Mouse (Mus musculus): ENCODE data around the gene Flt1. TPM values are rescaled to one million over a fixed set of nuclear protein-coding genes. Genes with fewer than 3 reads are reported as not detected.

The Flt1 gene
- polyA plus RNA-seq, 1 experiment from 2014 or later = 5.8 TPM

DNA sequence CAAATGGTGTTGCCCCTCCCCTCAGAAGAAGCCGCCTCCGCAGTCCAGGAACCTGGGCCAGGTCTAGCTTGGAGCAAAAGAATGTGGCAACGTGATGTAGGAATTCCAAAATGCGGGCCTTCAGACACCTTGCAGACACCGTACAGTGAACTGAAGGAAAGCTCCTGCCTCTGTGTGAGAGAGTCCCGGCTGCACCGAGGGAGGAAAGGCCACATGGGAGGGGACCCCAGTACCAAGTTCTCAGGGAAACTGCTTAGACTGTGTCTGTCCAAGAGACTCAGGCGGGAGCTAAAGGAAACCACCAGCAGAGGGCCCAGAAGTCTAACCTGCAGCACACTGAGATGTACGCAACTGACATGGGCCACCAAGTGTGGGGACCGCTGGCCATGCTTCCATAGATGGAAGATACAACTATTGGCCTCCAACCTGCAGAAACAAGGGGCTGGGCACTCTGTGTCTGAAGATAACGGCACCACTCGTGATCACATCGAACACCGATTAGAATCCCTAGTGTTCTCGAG is 9.1 kb downstream of the Flt1 start:
- Histone ChIP-seq H3K4me2 (replicated peaks; ENCODE audit: low read depth) (no peak overlapping the region), H3K27ac (ENCODE audit: low read depth, low read length) (no peak overlapping the region), H3K4me1 (replicated peaks; ENCODE audit: control insufficient read depth, insufficient read depth, low read length) (no peaks in the 10 kb centered on the region), H3K9ac (ENCODE audit: low read depth, low read length) (no peak overlapping the region), H3K36me3 (ENCODE audit: control insufficient read depth, insufficient read depth) (no peaks in the 10 kb centered on the region), H3K27me3 (replicated peaks; ENCODE audit: control insufficient read depth, insufficient read depth, low read length) (0 out of 2 replicates have a peak, but pooled peaks cover 6% of the 10 kb centered on the region), H3K4me3 (ENCODE audit: low read depth, low read length) (no peak overlapping the region), H3K9me3 (ENCODE audit: control insufficient read depth) (no peaks in the 10 kb centered on the region)
- TF ChIP-seq CTCF (IDR thresholded peaks at IDR 0.05; ENCODE audit: low read depth) = peak; percentile 44
- ATAC-seq = no peak
- WGBS = 76% methylated on average over 15 of the region's 15 CpGs

GRCm38 (mm10) chr5:147716276-147716675 is 9.5 kb downstream of the Flt1 start:
- Histone ChIP-seq H3K27ac (ENCODE audit: low read depth, low read length) (no peak overlapping the region), H3K4me1 (replicated peaks; ENCODE audit: control insufficient read depth, insufficient read depth, low read length) (no peaks in the 10 kb centered on the region), H3K36me3 (ENCODE audit: control insufficient read depth, insufficient read depth) (no peaks in the 10 kb centered on the region), H3K4me3 (ENCODE audit: low read depth, low read length) (no peak overlapping the region), H3K4me2 (replicated peaks; ENCODE audit: low read depth) (no peak overlapping the region), H3K9ac (ENCODE audit: low read depth, low read length) (no peak overlapping the region), H3K9me3 (ENCODE audit: control insufficient read depth) (no peaks in the 10 kb centered on the region), H3K27me3 (replicated peaks; ENCODE audit: control insufficient read depth, insufficient read depth, low read length) (0 out of 2 replicates have a peak, but pooled peaks cover 6% of the 10 kb centered on the region)
- ATAC-seq = no peak
- WGBS = 83% methylated on average over 9 of the region's 9 CpGs
- no peak for TF ChIP-seq CTCF (IDR thresholded peaks at IDR 0.05; ENCODE audit: low read depth)

DNA sequence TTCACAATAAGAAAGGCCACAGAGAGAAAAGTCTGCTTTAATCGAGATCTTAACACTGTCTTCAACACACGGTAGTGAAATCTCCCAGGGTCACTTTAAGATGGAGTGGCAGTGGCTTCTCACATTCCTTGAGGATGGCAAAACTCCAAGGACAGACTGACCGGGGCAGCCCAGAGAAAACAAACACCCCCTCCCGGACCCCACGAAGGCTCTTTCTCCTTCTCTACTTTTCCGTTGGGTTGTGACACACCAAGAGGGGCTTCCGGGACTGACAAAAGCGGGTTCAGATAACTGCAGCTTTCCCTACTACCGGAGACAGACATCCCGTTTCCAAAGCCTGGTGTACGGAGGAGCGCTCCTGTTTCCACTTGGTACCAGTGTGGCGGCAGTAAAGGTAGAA is 10.4 kb downstream of the Flt1 start:
- no peaks in the 10 kb centered on the region for H3K4me1 ChIP-seq (replicated peaks; ENCODE audit: control insufficient read depth, insufficient read depth, low read length)
- ATAC-seq = no peak
- H3K9me3 ChIP-seq (ENCODE audit: control insufficient read depth) = no peaks in the 10 kb centered on the region
- 0 out of 2 replicates have a peak, but pooled peaks cover 3% of the 10 kb centered on the region for H3K27me3 ChIP-seq (replicated peaks; ENCODE audit: control insufficient read depth, insufficient read depth, low read length)
- no peak overlapping the region for H3K4me3 ChIP-seq (ENCODE audit: low read depth, low read length)
- H3K9ac ChIP-seq (ENCODE audit: low read depth, low read length) = no peak overlapping the region
- no peak overlapping the region for H3K4me2 ChIP-seq (replicated peaks; ENCODE audit: low read depth)
- H3K36me3 ChIP-seq (ENCODE audit: control insufficient read depth, insufficient read depth) = no peaks in the 10 kb centered on the region
- no peak for TF ChIP-seq CTCF (IDR thresholded peaks at IDR 0.05; ENCODE audit: low read depth)
- 71% methylated on average over 13 of the region's 13 CpGs for WGBS
- H3K27ac ChIP-seq (ENCODE audit: low read depth, low read length) = no peak overlapping the region

DNA sequence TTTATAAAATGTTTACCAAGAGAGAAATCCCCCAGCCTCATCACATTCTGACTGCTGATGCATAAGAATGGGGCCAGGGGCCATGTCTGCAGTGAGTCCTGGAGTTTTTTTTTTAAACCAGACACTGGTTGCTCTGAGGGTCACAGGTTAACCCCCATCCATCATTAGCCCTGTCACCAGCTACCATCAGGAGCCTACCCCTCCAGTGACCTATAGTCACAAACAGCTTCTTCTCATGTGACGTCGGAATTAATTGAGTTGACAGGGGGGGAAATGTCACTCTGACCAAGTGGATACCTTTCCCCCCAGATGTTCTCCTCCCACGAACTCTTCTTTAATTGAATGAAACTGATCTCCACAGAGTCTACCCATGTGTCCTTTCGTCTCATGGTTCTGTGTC is 17.3 kb downstream of the Flt1 start:
- Histone ChIP-seq H3K4me3 (ENCODE audit: low read depth, low read length) (no peak overlapping the region), H3K4me2 (replicated peaks; ENCODE audit: low read depth) (no peak overlapping the region), H3K27me3 (replicated peaks; ENCODE audit: control insufficient read depth, insufficient read depth, low read length) (no peaks in the 10 kb centered on the region), H3K36me3 (ENCODE audit: control insufficient read depth, insufficient read depth) (no peaks in the 10 kb centered on the region), H3K27ac (ENCODE audit: low read depth, low read length) (no peak overlapping the region), H3K9me3 (ENCODE audit: control insufficient read depth) (no peaks in the 10 kb centered on the region), H3K4me1 (replicated peaks; ENCODE audit: control insufficient read depth, insufficient read depth, low read length) (no peaks in the 10 kb centered on the region), H3K9ac (ENCODE audit: low read depth, low read length) (no peak overlapping the region)
- WGBS = 43% methylated on average over 4 of the region's 4 CpGs
- TF ChIP-seq CTCF (IDR thresholded peaks at IDR 0.05; ENCODE audit: low read depth) = no peak
- no peak for ATAC-seq

DNA sequence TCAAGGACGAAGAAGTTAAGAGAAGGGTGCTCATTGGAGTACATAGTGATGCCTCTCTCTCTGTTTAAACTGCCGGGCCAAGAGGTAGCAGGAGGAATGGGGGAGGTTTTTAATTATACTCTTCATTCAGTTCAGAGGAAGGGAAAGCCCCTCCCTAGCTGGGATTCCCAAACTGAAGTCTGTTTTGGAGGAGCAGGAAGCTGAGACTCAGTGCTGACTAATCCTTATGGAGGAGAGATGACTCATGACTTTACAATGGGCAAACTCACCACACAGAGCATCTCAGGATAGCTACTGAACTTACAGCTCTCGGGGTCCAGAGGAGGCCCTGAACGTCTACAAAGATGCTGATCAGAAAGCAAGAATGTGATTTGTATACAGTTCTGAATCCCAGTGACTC is 18.3 kb downstream of the Flt1 start:
- H3K27me3 ChIP-seq (replicated peaks; ENCODE audit: control insufficient read depth, insufficient read depth, low read length) = no peaks in the 10 kb centered on the region
- no peaks in the 10 kb centered on the region for H3K9me3 ChIP-seq (ENCODE audit: control insufficient read depth)
- 47% methylated on average over 4 of the region's 4 CpGs for WGBS
- H3K36me3 ChIP-seq (ENCODE audit: control insufficient read depth, insufficient read depth) = no peaks in the 10 kb centered on the region
- TF ChIP-seq CTCF (IDR thresholded peaks at IDR 0.05; ENCODE audit: low read depth) = no peak
- no peak overlapping the region for H3K9ac ChIP-seq (ENCODE audit: low read depth, low read length)
- no peaks in the 10 kb centered on the region for H3K4me1 ChIP-seq (replicated peaks; ENCODE audit: control insufficient read depth, insufficient read depth, low read length)
- H3K4me3 ChIP-seq (ENCODE audit: low read depth, low read length) = no peak overlapping the region
- H3K4me2 ChIP-seq (replicated peaks; ENCODE audit: low read depth) = no peak overlapping the region
- no peak for ATAC-seq
- H3K27ac ChIP-seq (ENCODE audit: low read depth, low read length) = no peak overlapping the region

DNA sequence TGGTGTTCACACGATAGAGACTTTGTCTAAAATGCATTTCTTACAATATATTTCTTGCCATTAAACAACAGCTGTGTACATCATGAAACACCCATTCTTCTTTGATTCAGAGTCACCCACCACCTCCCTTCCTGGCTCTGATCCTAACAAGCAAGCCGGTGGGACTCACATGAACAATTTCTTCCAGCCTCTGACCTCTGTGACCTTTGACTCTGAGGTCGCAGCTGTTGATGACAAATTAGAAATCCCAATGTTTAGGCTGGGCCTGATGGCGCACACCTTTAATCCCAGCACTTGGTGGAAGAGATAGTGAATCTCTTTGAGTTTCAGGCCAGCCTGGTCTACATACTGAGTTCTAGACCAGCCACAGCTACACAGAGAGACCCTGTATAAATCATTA is 20.9 kb downstream of the Flt1 start:
- Histone ChIP-seq H3K9ac (ENCODE audit: low read depth, low read length) (no peak overlapping the region), H3K4me2 (replicated peaks; ENCODE audit: low read depth) (no peak overlapping the region), H3K4me3 (ENCODE audit: low read depth, low read length) (no peak overlapping the region), H3K4me1 (replicated peaks; ENCODE audit: control insufficient read depth, insufficient read depth, low read length) (no peaks in the 10 kb centered on the region), H3K9me3 (ENCODE audit: control insufficient read depth) (no peaks in the 10 kb centered on the region), H3K36me3 (ENCODE audit: control insufficient read depth, insufficient read depth) (no peaks in the 10 kb centered on the region), H3K27ac (ENCODE audit: low read depth, low read length) (no peak overlapping the region), H3K27me3 (replicated peaks; ENCODE audit: control insufficient read depth, insufficient read depth, low read length) (no peaks in the 10 kb centered on the region)
- ATAC-seq = no peak
- 57% methylated on average over 4 of the region's 4 CpGs for WGBS
- no peak for TF ChIP-seq CTCF (IDR thresholded peaks at IDR 0.05; ENCODE audit: low read depth)

DNA sequence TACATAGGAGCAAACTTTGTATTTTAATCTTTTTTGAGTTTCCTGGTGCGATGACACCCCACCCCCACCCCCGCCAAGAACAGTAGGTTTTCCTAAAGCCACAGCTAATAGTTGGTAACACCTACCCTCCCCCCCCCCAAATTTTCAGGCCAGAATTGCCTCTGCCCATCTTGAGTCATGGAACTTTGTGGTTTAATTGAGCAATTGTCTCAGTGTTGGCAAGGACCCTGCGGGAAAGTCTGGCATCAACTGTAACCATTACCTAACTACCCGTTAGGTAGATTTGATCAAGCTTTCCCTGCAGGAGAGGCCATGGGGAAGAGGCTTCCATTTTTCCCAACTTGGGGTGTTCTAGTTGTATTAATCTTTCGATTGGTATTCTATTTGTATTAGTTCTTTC is 23.4 kb downstream of the Flt1 start:
- no peak overlapping the region for H3K4me2 ChIP-seq (replicated peaks; ENCODE audit: low read depth)
- H3K4me3 ChIP-seq (ENCODE audit: low read depth, low read length) = no peak overlapping the region
- WGBS = 85% methylated on average over 5 of the region's 5 CpGs
- H3K36me3 ChIP-seq (ENCODE audit: control insufficient read depth, insufficient read depth) = no peaks in the 10 kb centered on the region
- H3K27me3 ChIP-seq (replicated peaks; ENCODE audit: control insufficient read depth, insufficient read depth, low read length) = no peaks in the 10 kb centered on the region
- no peak overlapping the region for H3K9ac ChIP-seq (ENCODE audit: low read depth, low read length)
- no peaks in the 10 kb centered on the region for H3K4me1 ChIP-seq (replicated peaks; ENCODE audit: control insufficient read depth, insufficient read depth, low read length)
- H3K27ac ChIP-seq (ENCODE audit: low read depth, low read length) = no peak overlapping the region
- no peaks in the 10 kb centered on the region for H3K9me3 ChIP-seq (ENCODE audit: control insufficient read depth)
- no peak for TF ChIP-seq CTCF (IDR thresholded peaks at IDR 0.05; ENCODE audit: low read depth)
- ATAC-seq = no peak
